Mouse (Mus musculus): ENCODE data around the gene Ccno.

GRCm38 (mm10) chr13:112987991-112988390 is 389 bp downstream of the Ccno start:
- TF ChIP-seq CTCF (IDR thresholded peaks at IDR 0.05; ENCODE audit: low read depth) (no peak), EP300 (IDR thresholded peaks at IDR 0.05; ENCODE audit: low read depth) (no peak)

All from heart, postnatal 0 days (tissue).